Mouse (Mus musculus) ovary, postnatal 36 days (tissue): ENCODE results near the gene Taz.

ENCODE experiments used
- DNase-seq: peaks from one replicate; pipeline ENCODE4 v3.0.0; 2022; ENCODE audit warnings: low spot score, mixed read lengths

The Taz gene

GRCm38 (mm10) chrX:74281732-74282394 is at the start of gene Taz, which contains the start of gene Dnase1l1:
TSS of gene Taz (plus strand) at chrX:74281912.
TSS of gene Dnase1l1 (minus strand) at chrX:74282337.
- DNase-seq: peak; percentile 79

GRCm38 (mm10) chrX:74233196-74233595 is 48.5 kb upstream of the Taz start:
- DNase-seq: no peak

GRCm38 (mm10) chrX:74240332-74240731 is 41.4 kb upstream of the Taz start:
- DNase-seq: no peak

- DNase-seq: no peak
Measured at GRCm38 (mm10) chrX:74243396-74243795, 38.3 kb upstream of the Taz start.

GRCm38 (mm10) chrX:74243807-74244206 is 37.9 kb upstream of the Taz start:
- no peak for DNase-seq

- DNase-seq: peak; percentile 39
Measured at GRCm38 (mm10) chrX:74244614-74245083, 37.1 kb upstream of the Taz start.

GRCm38 (mm10) chrX:74245107-74245506 is 36.6 kb upstream of the Taz start:
- DNase-seq: no peak

- peak; percentile 79 for DNase-seq
Measured at GRCm38 (mm10) chrX:74245687-74246086, 36.0 kb upstream of the Taz start.

GRCm38 (mm10) chrX:74246213-74246681 is 35.5 kb upstream of the Taz start:
- peak; percentile 82 for DNase-seq

GRCm38 (mm10) chrX:74246693-74247092 is 35.0 kb upstream of the Taz start:
- no peak for DNase-seq

- DNase-seq: peak; percentile 53
Measured at GRCm38 (mm10) chrX:74248651-74249050, 33.1 kb upstream of the Taz start.

- DNase-seq: peak; percentile 69
Measured at GRCm38 (mm10) chrX:74249615-74250014, 32.1 kb upstream of the Taz start, which contains the start of gene Flna. TSS of gene Flna (minus strand) at chrX:74249820.

GRCm38 (mm10) chrX:74254153-74254887 is 27.4 kb upstream of the Taz start, which contains the start of gene Emd:
TSS of gene Emd (plus strand) at chrX:74254687.
- peak; percentile 85 for DNase-seq

- DNase-seq: no peak
Measured at GRCm38 (mm10) chrX:74254888-74255565, 26.7 kb upstream of the Taz start.

GRCm38 (mm10) chrX:74257746-74258145 is 24.0 kb upstream of the Taz start:
- no peak for DNase-seq

GRCm38 (mm10) chrX:74269736-74270061 is 12.0 kb upstream of the Taz start:
- no peak for DNase-seq

GRCm38 (mm10) chrX:74270062-74270901 is 11.4 kb upstream of the Taz start, which contains the start of gene Rpl10:
TSS of gene Rpl10 (plus strand) at chrX:74270812.
- peak; percentile 83 for DNase-seq

GRCm38 (mm10) chrX:74270902-74271551 is 10.7 kb upstream of the Taz start:
- peak; percentile 16 for DNase-seq

GRCm38 (mm10) chrX:74273422-74274322 is 8.0 kb upstream of the Taz start:
- DNase-seq: no peak

- DNase-seq: no peak
Measured at GRCm38 (mm10) chrX:74277916-74278315, 3.8 kb upstream of the Taz start.
